Mouse (Mus musculus) heart, embryonic 10.5 days (tissue): ENCODE results near the gene Fcrl6. TPM values are rescaled to one million over a fixed set of nuclear protein-coding genes. Genes with fewer than 3 reads are reported as not detected.

Source experiments
- DNase-seq: peaks from one replicate; pipeline ENCODE4 v3.0.0-alpha.2; 2017; ENCODE audit warnings: low spot score
- H3K27ac ChIP-seq: fragments of 300-500 bp; sonication (generic); 2 replicates; pipeline ENCODE4 v1.5.1; 2016; ENCODE audit warnings: mild to moderate bottlenecking
- H3K27me3 ChIP-seq: fragments of 300-500 bp; sonication (generic); 2 replicates; pipeline ENCODE4 v1.6.1; 2016; ENCODE audit warnings: mild to moderate bottlenecking; ENCODE audit not compliant: poor library complexity, insufficient read depth, severe bottlenecking
- H3K36me3 ChIP-seq: fragments of 300-500 bp; sonication (generic); 2 replicates; pipeline ENCODE4 v1.6.1; 2016; ENCODE audit warnings: mild to moderate bottlenecking, moderate library complexity
- H3K4me1 ChIP-seq: fragments of 300-500 bp; sonication (generic); 2 replicates; pipeline ENCODE4 v1.6.1; 2016; ENCODE audit warnings: mild to moderate bottlenecking
- H3K4me3 ChIP-seq: fragments of 300-500 bp; sonication (generic); 2 replicates; pipeline ENCODE4 v1.5.1; 2016; ENCODE audit warnings: mild to moderate bottlenecking, moderate library complexity
- H3K9me3 ChIP-seq: fragments of 300-500 bp; sonication (generic); 2 replicates; pipeline ENCODE4 v1.6.1; 2016; ENCODE audit warnings: mild to moderate bottlenecking, moderate library complexity
- WGBS: fragments of 180-500 bp; shearing (Covaris S2); methylation state at CpG from one replicate; pipeline ENCODE4 v1.1.7; 2016; 5-methylcytosine and 5-hydroxymethylcytosine counted together
- polyA plus RNA-seq: library from polyadenylated mRNA; unstranded; fragments of >200 nt; fragmentation: Nextera tagmentation; extraction: Ambion mirVana; gene quantifications from 2 replicates; pipeline ENCODE4 v1.2.1, GENCODE M21; 2016

Gene Fcrl6
- polyA plus RNA-seq, 1 experiment from 2014 or later: not detected

DNA sequence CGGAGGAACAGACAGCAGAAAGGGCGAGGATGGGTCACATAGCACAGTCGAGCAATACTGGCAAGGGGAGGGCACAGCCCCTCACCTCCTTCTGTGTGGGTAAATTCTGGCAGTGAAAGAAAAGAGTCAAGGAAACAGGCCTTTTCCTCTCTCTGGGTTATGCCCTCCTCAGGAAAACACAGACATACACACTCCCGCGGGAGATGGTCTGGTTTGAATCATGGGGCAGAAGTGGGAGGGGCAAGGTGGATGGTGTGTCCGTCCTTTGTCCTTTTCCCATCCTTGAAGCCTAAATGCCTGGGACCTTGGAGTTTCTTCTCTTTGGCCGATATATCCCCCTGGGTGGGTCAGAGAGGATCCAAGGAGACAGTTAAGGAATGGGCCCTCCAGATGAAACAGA lies 27.5 kb upstream of the Fcrl6 start:
- Histone ChIP-seq H3K4me1 (peaks cover 16% of the 10 kb centered on the region), H3K27ac (no peak overlapping the region), H3K4me3 (no peak overlapping the region), H3K9me3 (no peaks in the 10 kb centered on the region), H3K36me3 (no peaks in the 10 kb centered on the region), H3K27me3 (no peaks in the 10 kb centered on the region)
- no peak for DNase-seq
- WGBS: 62% methylated on average over 7 of the region's 7 CpGs

GRCm38 (mm10) chr1:172626306-172626705 lies 24.0 kb upstream of the Fcrl6 start:
- Histone ChIP-seq H3K9me3 (no peaks in the 10 kb centered on the region), H3K4me1 (peaks cover 6% of the 10 kb centered on the region; the same call in 1 of the 2 replicates), H3K4me3 (no peak overlapping the region), H3K27me3 (no peaks in the 10 kb centered on the region), H3K27ac (no peak overlapping the region), H3K36me3 (no peaks in the 10 kb centered on the region)
- no peak for DNase-seq
- WGBS: 87% methylated on average over 3 of the region's 3 CpGs

DNA sequence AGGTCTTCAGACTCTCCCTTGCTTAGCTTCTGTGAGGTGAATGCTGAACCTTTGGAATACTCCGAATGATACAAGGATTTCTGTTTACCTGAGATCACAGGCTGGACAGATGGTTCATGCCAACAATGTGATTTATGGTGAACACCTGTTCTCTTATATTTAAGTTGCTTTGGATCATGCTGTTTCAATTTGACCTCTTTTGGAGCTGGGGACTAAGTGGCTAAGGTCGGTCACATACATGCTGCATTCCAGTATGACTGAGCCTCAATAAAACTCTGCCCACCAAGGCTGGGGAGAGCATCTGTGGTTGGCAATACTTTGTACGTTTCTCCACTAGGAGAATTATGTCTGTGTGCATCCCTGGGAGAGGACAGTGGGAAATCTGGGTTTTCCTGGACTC lies 21.7 kb upstream of the Fcrl6 start:
- Histone ChIP-seq H3K27ac (no peak overlapping the region), H3K4me1 (no peaks in the 10 kb centered on the region), H3K36me3 (no peaks in the 10 kb centered on the region), H3K9me3 (no peaks in the 10 kb centered on the region), H3K4me3 (no peak overlapping the region), H3K27me3 (no peaks in the 10 kb centered on the region)
- DNase-seq: no peak
- 74% methylated on average over 3 of the region's 3 CpGs for WGBS

- Histone ChIP-seq H3K27ac (no peak overlapping the region), H3K9me3 (no peaks in the 10 kb centered on the region), H3K36me3 (no peaks in the 10 kb centered on the region), H3K27me3 (no peaks in the 10 kb centered on the region), H3K4me1 (no peaks in the 10 kb centered on the region), H3K4me3 (no peak overlapping the region)
- DNase-seq: no peak
- 64% methylated on average over 5 of the region's 5 CpGs for WGBS
These were observed 21.2 kb upstream of the Fcrl6 start for GRCm38 (mm10) chr1:172623599-172623998.

GRCm38 (mm10) chr1:172619235-172619634 lies 16.9 kb upstream of the Fcrl6 start:
- WGBS: 11% methylated on average over 7 of the region's 7 CpGs
- H3K4me1 ChIP-seq: peaks cover 8% of the 10 kb centered on the region; the same call in 1 of the 2 replicates
- H3K9me3 ChIP-seq: no peaks in the 10 kb centered on the region
- DNase-seq: no peak
- H3K27me3 ChIP-seq: no peaks in the 10 kb centered on the region
- no peak overlapping the region for H3K4me3 ChIP-seq
- no peak overlapping the region for H3K27ac ChIP-seq
- no peaks in the 10 kb centered on the region for H3K36me3 ChIP-seq

- Histone ChIP-seq H3K4me3 (no peak overlapping the region), H3K27me3 (no peaks in the 10 kb centered on the region), H3K4me1 (peaks cover 8% of the 10 kb centered on the region; the same call in 1 of the 2 replicates), H3K27ac (no peak overlapping the region), H3K9me3 (no peaks in the 10 kb centered on the region), H3K36me3 (no peaks in the 10 kb centered on the region)
- WGBS: 83% methylated on average over 4 of the region's 4 CpGs
- DNase-seq: no peak
These were observed 15.8 kb upstream of the Fcrl6 start for GRCm38 (mm10) chr1:172618141-172618540.

DNA sequence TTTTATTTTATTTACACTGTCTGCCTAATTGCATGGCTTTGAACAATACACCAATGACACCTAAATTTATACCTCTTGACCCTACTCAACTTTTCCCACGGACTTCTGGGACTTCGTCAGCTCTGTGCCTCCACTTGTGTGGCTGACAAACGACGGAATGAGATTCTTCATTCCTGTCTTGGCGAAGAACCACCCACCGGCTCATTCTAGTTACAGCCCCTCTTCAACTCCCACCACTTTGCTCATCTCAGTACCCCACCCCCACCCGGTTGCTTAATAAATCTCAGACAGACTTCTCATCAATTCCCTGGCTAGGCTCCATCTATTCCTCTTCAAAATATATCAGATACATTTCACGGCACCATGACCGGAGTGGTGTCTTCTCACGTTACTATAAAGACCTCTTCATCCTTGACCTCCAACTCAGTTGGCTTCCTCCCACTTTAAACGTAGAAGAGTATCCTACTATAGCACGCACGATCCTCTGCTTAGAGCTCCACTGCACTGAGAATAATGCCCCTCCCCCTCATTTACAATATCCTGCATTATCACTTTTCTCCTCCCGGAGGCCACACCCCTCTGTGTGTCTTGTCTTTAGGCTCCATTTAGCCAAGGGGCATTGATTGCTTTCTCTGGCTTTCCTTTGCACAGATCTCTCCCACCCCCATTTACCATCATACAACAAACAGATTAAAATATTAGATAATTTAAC lies 15.2 kb upstream of the Fcrl6 start:
- Histone ChIP-seq H3K4me3 (peak overlapping the region; percentile 53), H3K9me3 (no peaks in the 10 kb centered on the region), H3K27ac (no peak overlapping the region), H3K4me1 (peaks cover 8% of the 10 kb centered on the region; the same call in 1 of the 2 replicates), H3K27me3 (no peaks in the 10 kb centered on the region), H3K36me3 (no peaks in the 10 kb centered on the region)
- DNase-seq: no peak
- 35% methylated on average over 14 of the region's 14 CpGs for WGBS

GRCm38 (mm10) chr1:172616537-172617300 lies 14.4 kb upstream of the Fcrl6 start:
- 15% methylated on average over 22 of the region's 22 CpGs for WGBS
- DNase-seq: no peak
- Histone ChIP-seq H3K4me3 (peak overlapping the region; percentile 53), H3K27me3 (no peaks in the 10 kb centered on the region), H3K4me1 (peaks cover 8% of the 10 kb centered on the region; the same call in 1 of the 2 replicates), H3K36me3 (no peaks in the 10 kb centered on the region), H3K27ac (no peak overlapping the region), H3K9me3 (no peaks in the 10 kb centered on the region)

GRCm38 (mm10) chr1:172615412-172615811 lies 13.1 kb upstream of the Fcrl6 start:
- no peaks in the 10 kb centered on the region for H3K36me3 ChIP-seq
- H3K4me1 ChIP-seq: peaks cover 8% of the 10 kb centered on the region; the same call in 1 of the 2 replicates
- no peak overlapping the region for H3K4me3 ChIP-seq
- no peak overlapping the region for H3K27ac ChIP-seq
- WGBS: 61% methylated on average over 4 of the region's 4 CpGs
- H3K27me3 ChIP-seq: peaks cover 3% of the 10 kb centered on the region; the same call in 1 of the 2 replicates
- H3K9me3 ChIP-seq: no peaks in the 10 kb centered on the region
- DNase-seq: no peak

DNA sequence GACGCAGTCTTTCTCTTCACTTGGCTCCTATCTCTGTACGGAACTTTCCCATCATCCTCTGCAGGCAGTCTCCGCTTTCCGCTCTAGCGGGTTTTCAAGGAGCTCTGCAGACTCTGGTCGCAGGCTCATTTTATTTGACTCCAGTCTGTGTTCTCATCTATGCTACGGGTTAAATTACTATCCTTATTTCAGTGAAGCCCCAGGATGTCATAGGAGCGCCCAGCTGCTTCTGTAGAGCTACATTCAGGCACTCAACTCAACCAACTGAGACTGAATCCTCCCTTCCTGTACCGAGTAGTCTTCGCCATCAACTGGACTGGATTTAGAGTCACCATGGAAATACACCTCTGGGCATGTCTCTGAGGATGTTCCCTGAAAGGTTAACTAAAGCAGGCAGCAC lies 12.3 kb upstream of the Fcrl6 start:
- DNase-seq: no peak
- Histone ChIP-seq H3K4me1 (peaks cover 8% of the 10 kb centered on the region; the same call in 1 of the 2 replicates), H3K27ac (no peak overlapping the region), H3K4me3 (no peak overlapping the region), H3K9me3 (no peaks in the 10 kb centered on the region), H3K36me3 (no peaks in the 10 kb centered on the region), H3K27me3 (peaks cover 6% of the 10 kb centered on the region; the same call in 1 of the 2 replicates)
- 86% methylated on average over 10 of the region's 10 CpGs for WGBS

- Histone ChIP-seq H3K4me3 (no peak overlapping the region), H3K9me3 (no peaks in the 10 kb centered on the region), H3K27me3 (peaks cover 6% of the 10 kb centered on the region; the same call in 1 of the 2 replicates), H3K4me1 (peaks cover 8% of the 10 kb centered on the region; the same call in 1 of the 2 replicates), H3K27ac (no peak overlapping the region), H3K36me3 (no peaks in the 10 kb centered on the region)
- WGBS: 52% methylated on average over 1 of the region's 1 CpGs
- DNase-seq: no peak
These were observed 10.4 kb upstream of the Fcrl6 start for GRCm38 (mm10) chr1:172612745-172613144.

GRCm38 (mm10) chr1:172611304-172611703 lies 9.0 kb upstream of the Fcrl6 start:
- H3K4me3 ChIP-seq: no peak overlapping the region
- no peak overlapping the region for H3K27ac ChIP-seq
- 68% methylated on average over 10 of the region's 10 CpGs for WGBS
- peaks cover 6% of the 10 kb centered on the region; the same call in 1 of the 2 replicates for H3K27me3 ChIP-seq
- no peaks in the 10 kb centered on the region for H3K4me1 ChIP-seq
- H3K9me3 ChIP-seq: no peaks in the 10 kb centered on the region
- H3K36me3 ChIP-seq: no peaks in the 10 kb centered on the region
- DNase-seq: no peak

DNA sequence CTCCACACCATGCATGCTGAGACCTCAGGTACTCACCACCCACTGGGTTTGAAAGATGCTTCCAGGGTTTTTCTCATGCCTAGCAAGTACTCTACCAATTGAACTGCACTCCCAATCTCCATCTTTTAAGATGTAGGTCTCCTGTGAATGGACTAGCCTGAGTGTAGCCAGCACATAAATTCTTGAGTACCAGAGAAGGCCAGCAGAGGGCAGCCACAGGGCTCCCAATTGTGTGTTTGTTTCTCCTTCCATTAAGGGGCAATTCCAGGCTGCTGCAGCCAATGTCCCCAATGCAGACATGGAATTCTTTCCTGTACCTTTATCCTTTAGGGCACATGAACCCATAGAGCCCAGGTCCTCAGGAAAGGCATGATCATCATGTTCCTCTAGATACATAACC lies 7.9 kb downstream of the Fcrl6 start:
- Histone ChIP-seq H3K27me3 (peaks cover 7% of the 10 kb centered on the region; the same call in 1 of the 2 replicates), H3K36me3 (no peaks in the 10 kb centered on the region), H3K4me1 (0 out of 2 replicates have a peak, but pooled peaks cover 3% of the 10 kb centered on the region), H3K27ac (no peak overlapping the region), H3K4me3 (no peak overlapping the region), H3K9me3 (no peaks in the 10 kb centered on the region)
- peak; percentile 78 for DNase-seq
